Mouse (Mus musculus) hindbrain, embryonic 12.5 days (tissue): Measurements from ENCODE around the gene Ribc2. TPM values are rescaled to one million over a fixed set of nuclear protein-coding genes. Genes with fewer than 3 reads are reported as not detected.

Experiments used
- ATAC-seq: fragments of 200-750 bp; cut with Nextera tagmentation; 2 replicates; pipeline ENCODE4 v1.8.0; 2017; ENCODE audit warnings: moderate TSS enrichment; ENCODE audit not compliant: low FRiP score
- H3K27ac ChIP-seq: fragments of 300-500 bp; sonication (generic); 2 replicates; pipeline ENCODE4 v1.5.1; 2016; ENCODE audit warnings: mild to moderate bottlenecking
- H3K27me3 ChIP-seq: fragments of 300-500 bp; sonication (generic); 2 replicates; pipeline ENCODE4 v1.6.1; 2016; ENCODE audit warnings: mild to moderate bottlenecking
- H3K36me3 ChIP-seq: fragments of 300-500 bp; sonication (generic); 2 replicates; pipeline ENCODE4 v1.6.1; 2016; ENCODE audit warnings: mild to moderate bottlenecking
- H3K4me1 ChIP-seq: fragments of 300-500 bp; sonication (generic); 2 replicates; pipeline ENCODE4 v1.6.1; 2016
- H3K4me2 ChIP-seq: fragments of 300-500 bp; sonication (generic); replicated peaks from 2 replicates; pipeline ENCODE4 v1.6.1; 2016; ENCODE audit warnings: mild to moderate bottlenecking
- H3K4me3 ChIP-seq: fragments of 300-500 bp; sonication (generic); 2 replicates; pipeline ENCODE4 v1.5.1; 2016; ENCODE audit warnings: mild to moderate bottlenecking
- H3K9ac ChIP-seq: fragments of 300-500 bp; sonication (generic); 2 replicates; pipeline ENCODE4 v1.6.1; 2016; ENCODE audit warnings: mild to moderate bottlenecking, moderate library complexity
- H3K9me3 ChIP-seq: fragments of 300-500 bp; sonication (generic); replicated peaks from 2 replicates; pipeline ENCODE4 v1.6.1; 2016; ENCODE audit warnings: mild to moderate bottlenecking
- WGBS: fragments of 180-500 bp; shearing (Covaris S2); methylation state at CpG from one replicate; pipeline ENCODE4 v1.1.7; 2016; 5-methylcytosine and 5-hydroxymethylcytosine counted together
- polyA plus RNA-seq: library from polyadenylated mRNA; unstranded; fragments of >200 nt; fragmentation: Nextera tagmentation; extraction: Ambion mirVana; gene quantifications from 2 replicates; pipeline ENCODE4 v1.2.1, GENCODE M21; 2016

Ribc2 gene
- polyA plus RNA-seq, result 1.1 and 1.4 TPM in 2 replicates

GRCm38 (mm10) chr15:85131275-85132192 is at the start of gene Ribc2, which contains the start of gene Smc1b:
Ribc2 (plus strand) TSS chr15:85132078.
Smc1b (minus strand) TSS chr15:85131964.
- Histone ChIP-seq H3K4me2 (peak within 1 kb of the TSS; percentile 55), H3K9ac (no peak within 1 kb of the TSS), H3K27ac (no peak within 1 kb of the TSS), H3K36me3 (no peaks in the 10 kb centered on the region), H3K4me1 (peaks cover 9% of the 10 kb centered on the region), H3K9me3 (no peaks in the 10 kb centered on the region; the same call in 1 of the 2 replicates), H3K4me3 (peak within 1 kb of the TSS; percentile 22), H3K27me3 (peaks cover 13% of the 10 kb centered on the region)
- peak; percentile 35 for ATAC-seq
- WGBS, result 31% methylated on average over 56 of the region's 58 CpGs

GRCm38 (mm10) chr15:85085641-85086040 is 46.2 kb upstream of the Ribc2 start:
- Histone ChIP-seq H3K4me2 (no peak overlapping the region), H3K4me3 (no peak overlapping the region), H3K27me3 (no peaks in the 10 kb centered on the region), H3K9me3 (no peaks in the 10 kb centered on the region), H3K4me1 (no peaks in the 10 kb centered on the region), H3K36me3 (no peaks in the 10 kb centered on the region), H3K9ac (no peak overlapping the region), H3K27ac (no peak overlapping the region)
- ATAC-seq, result no peak
- WGBS, result 79% methylated on average over 1 of the region's 1 CpGs

GRCm38 (mm10) chr15:85132193-85132520 is 279 bp downstream of the Ribc2 start:
- Histone ChIP-seq H3K4me2 (peak overlapping the region; percentile 55), H3K4me1 (peaks cover 9% of the 10 kb centered on the region), H3K4me3 (peak overlapping the region; percentile 22), H3K36me3 (no peaks in the 10 kb centered on the region), H3K9me3 (no peaks in the 10 kb centered on the region; the same call in 1 of the 2 replicates), H3K27ac (no peak overlapping the region), H3K27me3 (peaks cover 13% of the 10 kb centered on the region), H3K9ac (no peak overlapping the region)
- 0 out of 2 replicates have a peak, but pooled peaks have one; percentile 29 for ATAC-seq
- 26% methylated on average over 10 of the region's 10 CpGs for WGBS

- H3K4me1 ChIP-seq, result peaks cover 9% of the 10 kb centered on the region
- H3K9ac ChIP-seq, result no peak overlapping the region
- no peak overlapping the region for H3K4me2 ChIP-seq
- H3K36me3 ChIP-seq, result no peaks in the 10 kb centered on the region
- H3K4me3 ChIP-seq, result no peak overlapping the region
- peaks cover 13% of the 10 kb centered on the region for H3K27me3 ChIP-seq
- no peak overlapping the region for H3K27ac ChIP-seq
- ATAC-seq, result no peak
- whole genome bisulfite sequencing, result 38% methylated on average over 9 of the region's 9 CpGs
- H3K9me3 ChIP-seq, result no peaks in the 10 kb centered on the region; the same call in 1 of the 2 replicates
Measured at GRCm38 (mm10) chr15:85135143-85135542, 3.3 kb downstream of the Ribc2 start.

- Histone ChIP-seq H3K4me3 (no peak overlapping the region), H3K9me3 (no peaks in the 10 kb centered on the region), H3K27me3 (no peaks in the 10 kb centered on the region), H3K36me3 (no peaks in the 10 kb centered on the region), H3K27ac (no peak overlapping the region), H3K4me1 (0 out of 2 replicates have a peak, but pooled peaks cover 5% of the 10 kb centered on the region), H3K9ac (no peak overlapping the region), H3K4me2 (no peak overlapping the region)
- 85% methylated on average over 10 of the region's 10 CpGs for WGBS
- ATAC-seq, result no peak
Measured at GRCm38 (mm10) chr15:85141290-85141689, 9.4 kb downstream of the Ribc2 start.

GRCm38 (mm10) chr15:85142441-85142840 is 10.6 kb downstream of the Ribc2 start:
- Histone ChIP-seq H3K27ac (no peak overlapping the region), H3K4me3 (no peak overlapping the region), H3K4me2 (no peak overlapping the region), H3K36me3 (no peaks in the 10 kb centered on the region), H3K9me3 (no peaks in the 10 kb centered on the region), H3K9ac (no peak overlapping the region), H3K4me1 (0 out of 2 replicates have a peak, but pooled peaks cover 5% of the 10 kb centered on the region), H3K27me3 (no peaks in the 10 kb centered on the region)
- no peak for ATAC-seq
- WGBS, result 79% methylated on average over 2 of the region's 2 CpGs

GRCm38 (mm10) chr15:85143161-85143560 is 11.3 kb downstream of the Ribc2 start:
- ATAC-seq, result no peak
- Histone ChIP-seq H3K4me1 (0 out of 2 replicates have a peak, but pooled peaks cover 5% of the 10 kb centered on the region), H3K36me3 (no peaks in the 10 kb centered on the region), H3K9me3 (no peaks in the 10 kb centered on the region), H3K27ac (no peak overlapping the region), H3K4me3 (no peak overlapping the region), H3K4me2 (no peak overlapping the region), H3K27me3 (no peaks in the 10 kb centered on the region), H3K9ac (no peak overlapping the region)
- 84% methylated on average over 11 of the region's 11 CpGs for WGBS

- ATAC-seq, result no peak
- Histone ChIP-seq H3K9ac (no peak overlapping the region), H3K9me3 (no peaks in the 10 kb centered on the region), H3K27me3 (no peaks in the 10 kb centered on the region), H3K27ac (no peak overlapping the region), H3K4me2 (no peak overlapping the region), H3K36me3 (no peaks in the 10 kb centered on the region), H3K4me3 (no peak overlapping the region), H3K4me1 (0 out of 2 replicates have a peak, but pooled peaks cover 5% of the 10 kb centered on the region)
- WGBS, result 92% methylated on average over 1 of the region's 1 CpGs
Measured at GRCm38 (mm10) chr15:85143747-85144146, 11.9 kb downstream of the Ribc2 start.

- no peak for ATAC-seq
- Histone ChIP-seq H3K4me1 (0 out of 2 replicates have a peak, but pooled peaks cover 5% of the 10 kb centered on the region), H3K4me3 (no peak overlapping the region), H3K9ac (no peak overlapping the region), H3K27ac (no peak overlapping the region), H3K9me3 (no peaks in the 10 kb centered on the region), H3K27me3 (no peaks in the 10 kb centered on the region), H3K36me3 (no peaks in the 10 kb centered on the region), H3K4me2 (no peak overlapping the region)
- WGBS, result 91% methylated on average over 5 of the region's 5 CpGs
Measured at GRCm38 (mm10) chr15:85144249-85144648, 12.4 kb downstream of the Ribc2 start.

- Histone ChIP-seq H3K27me3 (0 out of 2 replicates have a peak, but pooled peaks cover 4% of the 10 kb centered on the region), H3K27ac (no peak overlapping the region), H3K9me3 (no peaks in the 10 kb centered on the region), H3K4me3 (no peak overlapping the region), H3K9ac (no peak overlapping the region), H3K4me2 (no peak overlapping the region), H3K36me3 (no peaks in the 10 kb centered on the region), H3K4me1 (no peaks in the 10 kb centered on the region)
- WGBS, result 30% methylated on average over 13 of the region's 13 CpGs
- 0 out of 2 replicates have a peak, but pooled peaks have one; percentile 22 for ATAC-seq
Measured at GRCm38 (mm10) chr15:85151433-85151918, 19.6 kb downstream of the Ribc2 start.

- Histone ChIP-seq H3K27me3 (0 out of 2 replicates have a peak, but pooled peaks cover 4% of the 10 kb centered on the region), H3K9ac (no peak overlapping the region), H3K4me3 (no peak overlapping the region), H3K4me1 (no peaks in the 10 kb centered on the region), H3K9me3 (no peaks in the 10 kb centered on the region), H3K36me3 (no peaks in the 10 kb centered on the region), H3K27ac (no peak overlapping the region), H3K4me2 (no peak overlapping the region)
- no peak for ATAC-seq
- 79% methylated on average over 3 of the region's 3 CpGs for WGBS
Measured at GRCm38 (mm10) chr15:85152577-85152976, 20.7 kb downstream of the Ribc2 start.

GRCm38 (mm10) chr15:85154091-85154490 is 22.2 kb downstream of the Ribc2 start:
- H3K4me3 ChIP-seq, result no peak overlapping the region
- 94% methylated on average over 3 of the region's 3 CpGs for WGBS
- H3K4me2 ChIP-seq, result no peak overlapping the region
- no peak for ATAC-seq
- no peak overlapping the region for H3K27ac ChIP-seq
- no peaks in the 10 kb centered on the region for H3K4me1 ChIP-seq
- 0 out of 2 replicates have a peak, but pooled peaks cover 4% of the 10 kb centered on the region for H3K27me3 ChIP-seq
- H3K9me3 ChIP-seq, result no peaks in the 10 kb centered on the region
- H3K36me3 ChIP-seq, result no peaks in the 10 kb centered on the region
- H3K9ac ChIP-seq, result no peak overlapping the region
